Mouse (Mus musculus) E14TG2a.4 (cell line): ENCODE results near the gene Ddx1.

Source experiments
- CTCF ChIP-seq: conservative IDR thresholded peaks from 2 replicates; pipeline ENCODE4 v1.5.1; 2014; ENCODE audit warnings: low read length
- NANOG ChIP-seq: IDR thresholded peaks from 2 replicates; pipeline ENCODE4 v1.6.1; 2014; ENCODE audit warnings: borderline replicate concordance, low read length, mixed read lengths
- POU5F1 ChIP-seq: IDR thresholded peaks from 2 replicates; pipeline ENCODE4 v1.6.1; 2014; ENCODE audit warnings: low read length, borderline replicate concordance

GRCm38 (mm10) chr12:13174022-13174421 lies 75.0 kb downstream of the Ddx1 start:
- no peak for TF ChIP-seq CTCF
- TF ChIP-seq POU5F1, result no peak
- no peak for TF ChIP-seq NANOG
